Mouse (Mus musculus): ENCODE results near the gene Kif13a. TPM values are rescaled to one million over a fixed set of nuclear protein-coding genes. Genes with fewer than 3 reads are reported as not detected.

The Kif13a gene
- polyA plus RNA-seq, 1 experiment from 2014 or later, result 7.0 TPM

DNA sequence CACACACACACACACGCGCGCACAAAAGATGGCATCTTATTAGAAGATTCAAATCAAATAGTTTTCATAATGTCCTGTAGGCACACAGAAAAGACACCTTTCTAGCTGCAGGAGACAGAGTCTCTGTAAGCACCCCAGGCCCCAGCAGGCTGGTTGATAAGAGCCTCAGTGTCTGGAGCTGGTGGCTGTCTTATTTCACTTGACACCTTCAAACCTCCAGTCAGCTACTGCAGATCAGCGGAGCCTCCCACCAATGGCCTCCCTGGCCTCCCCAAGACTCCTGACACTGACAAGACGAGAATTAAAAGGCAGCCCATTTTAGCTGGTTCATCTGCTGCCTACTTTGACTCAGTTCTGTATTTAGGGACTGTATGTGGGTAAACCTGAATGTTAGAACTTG, 11.2 kb downstream of the Kif13a start:
- Histone ChIP-seq H3K36me3 (ENCODE audit: poor library complexity, severe bottlenecking) (no peaks in the 10 kb centered on the region), H3K9ac (no peak overlapping the region), H3K9me3 (replicated peaks) (no peaks in the 10 kb centered on the region), H3K27me3 (no peaks in the 10 kb centered on the region), H3K4me1 (no peaks in the 10 kb centered on the region), H3K4me3 (no peak overlapping the region), H3K27ac (no peak overlapping the region), H3K4me2 (no peak overlapping the region)
- ATAC-seq, result no peak
- 94% methylated on average over 5 of the region's 5 CpGs for WGBS

DNA sequence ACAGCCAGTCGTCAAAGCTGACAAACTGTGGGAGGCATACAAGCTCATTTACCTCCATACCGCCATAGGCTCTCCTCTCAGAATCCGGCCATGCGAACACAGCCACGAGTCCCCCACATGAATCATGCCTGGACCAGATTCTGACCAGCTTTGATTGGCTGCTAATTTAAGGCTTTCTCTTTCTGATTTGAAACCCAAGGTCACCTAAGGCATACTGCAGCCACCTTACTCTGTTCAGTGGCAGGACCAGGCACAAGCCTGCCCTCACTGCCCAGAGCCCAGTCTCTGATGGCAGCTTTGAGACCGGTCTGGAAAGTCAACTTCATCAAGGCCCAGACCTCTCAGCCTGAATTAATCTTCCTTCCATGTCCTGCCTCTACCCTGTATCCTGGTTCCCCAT, 17.7 kb downstream of the Kif13a start:
- no peak for ATAC-seq
- H3K27ac ChIP-seq, result no peak overlapping the region
- no peaks in the 10 kb centered on the region for H3K36me3 ChIP-seq (ENCODE audit: poor library complexity, severe bottlenecking)
- WGBS, result 64% methylated on average over 6 of the region's 6 CpGs
- H3K4me2 ChIP-seq, result no peak overlapping the region
- no peaks in the 10 kb centered on the region for H3K27me3 ChIP-seq
- no peaks in the 10 kb centered on the region for H3K9me3 ChIP-seq (replicated peaks)
- peaks cover 29% of the 10 kb centered on the region for H3K4me1 ChIP-seq
- no peak overlapping the region for H3K9ac ChIP-seq
- H3K4me3 ChIP-seq, result no peak overlapping the region

DNA sequence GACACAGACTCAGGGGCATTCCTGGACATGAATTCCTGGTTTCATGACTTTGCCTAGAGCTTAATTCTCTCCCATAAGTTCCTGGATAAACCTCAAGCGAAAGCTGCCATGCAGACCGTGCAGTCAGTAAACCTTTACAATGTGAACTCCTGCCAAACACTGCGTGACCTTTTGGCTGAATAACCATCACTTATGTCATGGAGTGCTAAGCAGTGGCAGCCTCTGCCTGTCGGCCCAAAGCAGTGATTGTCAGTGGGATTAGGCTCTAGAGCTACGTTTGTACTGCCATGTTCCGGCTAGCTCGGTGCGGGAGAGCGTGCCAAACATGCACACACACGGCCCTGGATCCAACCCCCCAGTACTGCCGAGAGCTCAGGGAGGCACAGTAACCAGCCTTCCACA, 18.6 kb downstream of the Kif13a start:
- Histone ChIP-seq H3K4me2 (no peak overlapping the region), H3K9ac (no peak overlapping the region), H3K36me3 (ENCODE audit: poor library complexity, severe bottlenecking) (no peaks in the 10 kb centered on the region), H3K4me3 (no peak overlapping the region), H3K9me3 (replicated peaks) (no peaks in the 10 kb centered on the region), H3K27me3 (no peaks in the 10 kb centered on the region), H3K4me1 (peaks cover 29% of the 10 kb centered on the region), H3K27ac (no peak overlapping the region)
- 75% methylated on average over 11 of the region's 11 CpGs for WGBS
- ATAC-seq, result no peak

DNA sequence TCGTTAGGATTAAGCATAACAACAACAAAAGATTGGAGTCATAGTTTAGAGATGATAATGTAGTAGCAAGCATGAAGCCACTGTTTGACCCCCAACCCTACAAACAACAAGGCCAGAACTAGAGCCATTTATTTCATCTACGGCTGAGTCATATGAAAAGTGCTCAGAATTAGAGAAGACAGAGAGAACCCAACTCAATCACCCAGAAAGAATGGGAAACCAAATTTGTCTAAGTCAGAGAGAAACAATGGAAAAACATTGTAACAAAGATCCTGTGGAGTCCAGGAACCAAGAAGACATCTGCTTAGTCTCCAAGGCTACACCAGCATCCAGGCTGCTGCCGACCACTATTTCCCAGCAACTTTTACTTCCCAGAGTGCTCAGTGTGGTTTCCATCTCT, 19.7 kb downstream of the Kif13a start:
- ATAC-seq, result no peak
- Histone ChIP-seq H3K4me2 (no peak overlapping the region), H3K9ac (no peak overlapping the region), H3K4me3 (no peak overlapping the region), H3K27me3 (no peaks in the 10 kb centered on the region), H3K9me3 (replicated peaks) (no peaks in the 10 kb centered on the region), H3K4me1 (peaks cover 29% of the 10 kb centered on the region), H3K36me3 (ENCODE audit: poor library complexity, severe bottlenecking) (no peaks in the 10 kb centered on the region), H3K27ac (no peak overlapping the region)
- WGBS, result 73% methylated on average over 3 of the region's 3 CpGs

DNA sequence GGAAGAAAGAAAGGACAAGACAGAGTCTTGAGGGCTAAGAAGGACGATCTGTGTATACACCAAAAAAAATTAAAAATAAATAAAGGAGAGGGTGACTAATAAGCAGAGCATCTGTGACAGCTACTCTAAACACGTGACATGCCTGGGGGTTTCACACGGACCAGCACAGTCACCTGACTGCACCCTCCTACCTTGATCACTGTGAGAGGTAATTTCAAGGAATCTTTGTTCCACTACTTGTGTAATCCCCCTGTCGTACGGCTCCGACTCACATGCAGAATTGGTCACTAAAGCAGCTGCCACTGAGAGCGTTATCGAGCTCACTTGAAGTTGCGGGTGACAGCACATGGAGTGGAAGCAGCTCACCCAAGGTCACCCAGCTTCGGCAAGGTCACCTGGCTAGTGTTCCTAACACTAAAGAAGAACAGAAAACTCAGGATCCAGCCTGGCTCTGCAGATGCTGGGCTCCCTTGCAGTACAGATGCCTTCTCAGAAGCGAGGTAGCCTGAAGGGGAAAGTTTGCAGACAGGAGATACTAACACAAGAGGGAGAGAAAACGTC, 20.6 kb downstream of the Kif13a start:
- no peaks in the 10 kb centered on the region for H3K9me3 ChIP-seq (replicated peaks)
- ATAC-seq, result no peak
- peaks cover 29% of the 10 kb centered on the region for H3K4me1 ChIP-seq
- no peaks in the 10 kb centered on the region for H3K27me3 ChIP-seq
- no peaks in the 10 kb centered on the region for H3K36me3 ChIP-seq (ENCODE audit: poor library complexity, severe bottlenecking)
- no peak overlapping the region for H3K27ac ChIP-seq
- H3K4me2 ChIP-seq, result no peak overlapping the region
- 77% methylated on average over 12 of the region's 12 CpGs for WGBS
- no peak overlapping the region for H3K4me3 ChIP-seq
- H3K9ac ChIP-seq, result no peak overlapping the region

DNA sequence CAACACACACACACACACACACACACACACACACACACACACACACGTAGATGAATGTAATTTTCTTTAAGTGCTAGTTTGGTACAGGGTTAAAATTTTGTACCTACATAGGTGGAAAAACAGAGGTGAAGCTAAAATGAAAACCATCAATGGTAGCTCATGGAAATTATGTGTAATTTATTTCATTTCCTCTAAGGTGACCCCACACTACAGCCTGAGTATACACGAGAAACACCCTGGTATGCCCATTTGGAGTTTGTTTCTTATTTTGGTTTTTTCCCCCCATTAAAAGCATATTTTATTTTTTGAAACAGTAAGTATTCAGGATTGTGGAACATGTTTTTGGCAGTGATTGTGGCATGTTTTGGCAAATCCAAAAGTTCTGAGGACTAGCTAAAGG, 21.3 kb downstream of the Kif13a start:
- H3K27ac ChIP-seq, result no peak overlapping the region
- H3K9me3 ChIP-seq (replicated peaks), result no peaks in the 10 kb centered on the region
- no peaks in the 10 kb centered on the region for H3K36me3 ChIP-seq (ENCODE audit: poor library complexity, severe bottlenecking)
- H3K4me1 ChIP-seq, result peaks cover 29% of the 10 kb centered on the region
- H3K4me2 ChIP-seq, result no peak overlapping the region
- no peaks in the 10 kb centered on the region for H3K27me3 ChIP-seq
- WGBS, result 70% methylated on average over 2 of the region's 2 CpGs
- ATAC-seq, result no peak
- H3K9ac ChIP-seq, result no peak overlapping the region
- H3K4me3 ChIP-seq, result no peak overlapping the region

DNA sequence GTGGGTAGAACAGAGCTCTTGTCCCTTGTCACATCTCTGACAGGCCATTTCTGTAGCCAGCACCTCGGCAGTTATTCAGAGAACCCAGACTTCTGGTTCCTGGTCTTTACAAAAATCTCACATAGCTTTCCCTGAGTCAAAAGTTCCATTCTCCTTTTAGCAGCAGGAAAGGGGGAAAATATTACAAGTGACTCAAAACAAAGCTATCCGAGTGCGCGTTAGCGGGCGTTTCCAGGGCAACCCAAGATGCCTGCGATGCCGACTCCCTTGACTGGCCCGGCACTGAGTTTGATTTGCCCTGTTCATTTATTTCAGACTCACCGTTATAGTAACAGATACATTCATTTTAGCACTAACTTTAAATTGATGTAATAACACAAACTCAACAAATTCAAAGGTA, 21.8 kb downstream of the Kif13a start:
- Histone ChIP-seq H3K9me3 (replicated peaks) (no peaks in the 10 kb centered on the region; the same call in 1 of the 2 replicates), H3K9ac (no peak overlapping the region), H3K36me3 (ENCODE audit: poor library complexity, severe bottlenecking) (peaks cover 5% of the 10 kb centered on the region; the same call in 1 of the 2 replicates), H3K4me2 (no peak overlapping the region), H3K4me1 (peaks cover 29% of the 10 kb centered on the region), H3K27ac (no peak overlapping the region; the same call in 1 of the 2 replicates), H3K27me3 (no peaks in the 10 kb centered on the region), H3K4me3 (no peak overlapping the region)
- 18% methylated on average over 10 of the region's 10 CpGs for WGBS
- no peak for ATAC-seq

DNA sequence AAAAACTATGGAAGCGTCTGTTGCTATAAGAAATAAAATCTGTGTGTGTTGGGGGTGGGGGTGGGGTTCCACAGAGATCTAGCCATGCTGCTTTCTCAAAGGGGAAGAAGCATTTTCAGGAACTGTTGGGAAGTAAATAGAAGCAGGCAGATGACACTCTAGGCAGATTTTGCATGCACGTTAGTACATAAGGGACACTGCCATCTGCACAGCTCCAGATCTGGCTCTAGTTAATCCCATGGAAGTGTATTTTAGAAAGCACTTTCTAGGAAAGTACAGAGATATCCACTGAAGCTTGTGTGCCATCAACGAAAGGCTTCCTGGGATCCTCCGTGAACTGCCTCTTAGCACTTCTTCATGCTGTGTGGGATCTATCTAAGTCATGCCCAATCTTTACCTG, 22.6 kb downstream of the Kif13a start:
- 90% methylated on average over 4 of the region's 4 CpGs for WGBS
- peaks cover 6% of the 10 kb centered on the region for H3K36me3 ChIP-seq (ENCODE audit: poor library complexity, severe bottlenecking)
- H3K27me3 ChIP-seq, result no peaks in the 10 kb centered on the region
- peaks cover 4% of the 10 kb centered on the region; the same call in 1 of the 2 replicates for H3K9me3 ChIP-seq (replicated peaks)
- peaks cover 26% of the 10 kb centered on the region for H3K4me1 ChIP-seq
- no peak overlapping the region for H3K4me2 ChIP-seq
- no peak overlapping the region for H3K4me3 ChIP-seq
- ATAC-seq, result no peak
- H3K27ac ChIP-seq, result no peak overlapping the region
- no peak overlapping the region for H3K9ac ChIP-seq

DNA sequence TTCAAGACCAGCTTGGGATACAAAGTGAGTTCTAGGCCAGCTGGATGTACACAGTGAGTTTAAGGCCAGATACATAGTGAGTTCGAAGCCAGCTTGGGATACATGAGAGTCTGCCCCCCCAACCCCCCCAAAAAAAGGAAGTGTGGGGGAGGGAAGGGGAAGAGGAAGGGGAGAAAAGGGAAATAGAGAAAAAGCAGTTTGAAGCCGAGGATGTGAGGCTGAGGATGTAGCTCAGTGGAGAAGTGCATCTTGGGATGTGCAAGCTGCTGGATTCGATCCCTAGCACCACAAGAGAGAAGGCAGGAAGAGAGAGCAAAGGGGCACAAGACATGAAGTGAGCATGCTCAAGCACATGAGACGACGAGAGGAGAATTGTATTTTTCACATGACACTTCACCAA, 23.7 kb downstream of the Kif13a start:
- H3K4me2 ChIP-seq, result no peak overlapping the region
- H3K9ac ChIP-seq, result no peak overlapping the region
- no peak overlapping the region for H3K4me3 ChIP-seq
- H3K9me3 ChIP-seq (replicated peaks), result peaks cover 4% of the 10 kb centered on the region; the same call in 1 of the 2 replicates
- H3K36me3 ChIP-seq (ENCODE audit: poor library complexity, severe bottlenecking), result peaks cover 6% of the 10 kb centered on the region
- no peaks in the 10 kb centered on the region for H3K27me3 ChIP-seq
- 85% methylated on average over 5 of the region's 5 CpGs for WGBS
- H3K4me1 ChIP-seq, result peaks cover 15% of the 10 kb centered on the region
- ATAC-seq, result no peak
- no peak overlapping the region for H3K27ac ChIP-seq

DNA sequence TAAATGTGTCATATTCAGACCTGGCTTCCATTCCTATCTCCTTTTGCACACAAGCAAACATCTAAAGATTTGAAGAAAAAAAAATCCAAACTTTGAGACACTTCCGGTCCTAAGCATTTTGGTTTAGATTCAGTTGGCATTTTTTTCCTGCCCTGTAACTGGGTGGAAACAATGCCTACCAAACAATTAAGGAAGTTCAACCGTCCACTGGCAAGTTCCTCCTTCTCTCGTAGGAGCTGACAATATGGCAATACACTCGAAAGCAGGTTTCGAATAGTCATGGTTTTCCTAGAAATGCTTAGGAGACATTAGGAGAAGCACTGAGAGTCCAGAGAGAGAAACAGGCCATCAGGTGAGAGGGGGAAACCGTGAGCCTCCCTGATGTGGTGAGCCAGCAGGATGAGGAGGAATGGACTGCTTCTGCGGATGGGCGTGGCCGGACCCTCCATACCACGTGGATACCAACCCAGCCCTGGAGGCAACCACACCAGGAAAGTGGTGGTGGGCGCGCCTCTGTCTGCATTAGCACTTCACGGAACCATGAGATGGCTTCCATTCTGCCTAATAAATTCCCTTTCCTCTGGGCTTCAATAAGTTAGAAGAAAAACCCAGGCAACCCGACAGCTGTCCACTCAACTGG, 24.6 kb downstream of the Kif13a start:
- Histone ChIP-seq H3K4me2 (no peak overlapping the region), H3K27ac (no peak overlapping the region), H3K27me3 (no peaks in the 10 kb centered on the region), H3K4me3 (no peak overlapping the region), H3K36me3 (ENCODE audit: poor library complexity, severe bottlenecking) (peaks cover 6% of the 10 kb centered on the region), H3K9me3 (replicated peaks) (peaks cover 4% of the 10 kb centered on the region; the same call in 1 of the 2 replicates), H3K9ac (no peak overlapping the region), H3K4me1 (peaks cover 14% of the 10 kb centered on the region)
- ATAC-seq, result no peak
- WGBS, result 90% methylated on average over 14 of the region's 14 CpGs

DNA sequence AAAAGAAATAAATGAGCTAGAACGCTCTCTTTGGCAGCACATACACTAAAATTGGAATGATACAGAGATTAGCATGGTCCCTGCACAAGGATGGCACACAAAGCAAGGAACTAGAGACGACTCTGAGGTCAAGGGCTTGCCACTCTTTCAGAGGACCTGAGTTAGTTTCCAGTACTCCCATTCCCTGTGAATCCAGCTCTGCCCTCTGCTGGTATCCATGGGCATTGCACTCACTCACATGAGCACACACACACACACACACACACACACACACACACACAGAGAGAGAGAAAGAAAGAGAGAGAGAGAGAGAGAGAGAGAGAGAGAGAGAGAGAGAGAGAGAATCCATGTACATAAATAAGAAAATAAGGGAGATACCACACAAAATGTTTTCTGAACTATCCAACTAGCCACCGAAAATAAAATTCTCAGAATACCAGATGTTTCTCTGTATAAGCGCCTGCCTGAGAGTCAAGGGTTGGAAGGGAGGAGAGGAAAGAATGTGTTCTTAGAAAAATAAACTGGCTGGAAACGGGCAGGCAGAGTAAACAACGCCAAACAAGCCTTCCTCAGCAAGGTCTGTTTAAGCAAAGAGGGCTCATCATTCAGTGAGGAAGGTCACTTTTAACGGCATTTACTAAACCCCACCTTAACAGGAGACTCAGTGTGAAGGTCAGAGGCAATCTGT, 27.0 kb downstream of the Kif13a start:
- Histone ChIP-seq H3K36me3 (ENCODE audit: poor library complexity, severe bottlenecking) (peaks cover 6% of the 10 kb centered on the region), H3K4me2 (no peak overlapping the region), H3K4me3 (no peak overlapping the region), H3K9me3 (replicated peaks) (peaks cover 4% of the 10 kb centered on the region; the same call in 1 of the 2 replicates), H3K27ac (no peak overlapping the region), H3K9ac (no peak overlapping the region), H3K27me3 (no peaks in the 10 kb centered on the region), H3K4me1 (peaks cover 19% of the 10 kb centered on the region)
- WGBS, result 92% methylated on average over 7 of the region's 7 CpGs
- ATAC-seq, result no peak

DNA sequence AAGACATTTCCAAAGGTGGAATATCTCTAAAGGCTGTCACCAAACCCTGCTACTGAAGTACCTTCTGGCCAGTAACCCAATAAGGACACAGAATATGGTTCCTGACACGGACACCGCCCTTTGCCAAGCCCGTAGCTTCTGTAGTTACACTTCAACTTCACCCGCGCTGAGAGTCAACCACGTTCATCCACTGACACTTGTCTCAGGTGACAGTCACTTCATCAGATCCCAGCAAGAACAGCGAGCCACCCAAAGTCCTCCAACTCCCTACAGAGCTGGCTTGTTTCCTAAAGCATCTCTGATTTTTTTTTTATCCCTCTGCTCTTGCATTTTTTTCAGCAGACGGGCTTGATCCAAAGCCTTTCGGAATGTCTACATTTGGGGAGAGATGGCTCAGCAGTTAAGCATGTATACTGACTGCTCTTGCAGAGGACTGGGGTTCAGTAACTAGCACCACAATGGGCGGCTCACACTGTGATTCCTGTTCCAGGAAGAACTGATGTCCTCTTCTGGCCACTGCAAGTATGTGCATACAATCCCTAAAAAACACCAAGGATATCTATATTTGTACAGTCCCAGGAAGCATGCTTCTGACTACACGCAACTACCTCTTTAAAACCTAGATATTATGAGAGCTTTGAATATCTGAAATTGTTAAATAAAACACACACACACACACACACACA, 28.7 kb downstream of the Kif13a start:
- Histone ChIP-seq H3K4me1 (peaks cover 11% of the 10 kb centered on the region), H3K4me3 (no peak overlapping the region), H3K4me2 (no peak overlapping the region), H3K36me3 (ENCODE audit: poor library complexity, severe bottlenecking) (peaks cover 6% of the 10 kb centered on the region), H3K9ac (no peak overlapping the region), H3K9me3 (replicated peaks) (peaks cover 4% of the 10 kb centered on the region; the same call in 1 of the 2 replicates), H3K27me3 (no peaks in the 10 kb centered on the region), H3K27ac (no peak overlapping the region)
- WGBS, result 97% methylated on average over 11 of the region's 11 CpGs
- ATAC-seq, result no peak
